Mouse (Mus musculus): ENCODE results near the gene Crisp1. TPM values are rescaled to one million over a fixed set of nuclear protein-coding genes. Genes with fewer than 3 reads are reported as not detected.

Crisp1 gene
- 0.05 TPM in 1 of 2 replicates, not detected in the other for polyA plus RNA-seq (2012; rRNA removed)

DNA sequence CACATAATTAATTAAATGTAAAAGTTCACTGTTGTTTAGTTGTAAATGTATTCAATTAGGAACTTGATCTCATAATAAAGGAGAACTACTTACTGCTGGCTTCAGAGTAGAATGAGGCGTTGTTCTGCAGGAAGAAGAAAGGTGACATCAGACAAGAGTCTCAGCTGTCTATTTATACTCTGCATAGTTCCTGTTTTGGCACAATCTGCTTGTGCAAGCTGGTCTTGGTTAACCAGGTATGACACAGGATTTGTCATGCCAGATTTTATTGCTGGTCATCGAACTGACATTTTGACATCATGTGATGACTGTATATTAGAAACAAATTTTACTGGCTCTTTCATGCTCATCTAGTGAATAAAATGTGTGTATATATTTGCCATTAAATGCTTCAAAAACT lies at the start of gene Crisp1:
TSS of gene Crisp1 (minus strand) at position 146 of the 400 bp plus-strand sequence.
- no peaks in the 10 kb centered on the region for H3K36me3 ChIP-seq (ENCODE audit: control insufficient read depth, insufficient read depth, low read length)
- DNase-seq = no peak

DNA sequence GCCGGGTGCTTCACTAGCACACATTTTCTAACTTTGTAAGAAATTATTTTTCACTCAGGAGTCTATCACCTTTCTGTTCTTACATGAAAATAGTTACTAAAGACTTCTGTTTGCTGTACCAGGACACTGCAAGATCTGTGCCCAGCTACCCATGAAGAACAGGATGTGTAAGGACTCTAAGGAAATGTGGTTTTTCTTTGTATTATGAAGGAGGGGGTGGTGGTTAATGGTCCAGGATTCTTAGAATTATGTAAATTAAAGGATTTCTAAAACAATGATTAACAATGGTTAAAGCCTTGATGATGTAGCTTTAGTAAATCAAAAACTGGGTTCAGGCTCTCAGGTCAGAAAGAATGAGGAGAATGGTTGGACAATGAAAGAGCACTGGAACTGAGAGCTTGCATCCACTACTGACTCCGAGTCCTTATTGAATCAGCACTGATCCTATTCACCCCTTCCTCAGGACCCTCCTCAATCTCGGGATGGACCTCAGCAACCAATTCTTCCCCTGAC lies 23.5 kb upstream of the Crisp1 start:
- no peaks in the 10 kb centered on the region for H3K27me3 ChIP-seq (replicated peaks; ENCODE audit: control insufficient read depth, insufficient read depth, low read length)
- DNase-seq = peak; percentile 64
- H3K4me1 ChIP-seq (ENCODE audit: control insufficient read depth, insufficient read depth, low read length) = no peaks in the 10 kb centered on the region; the same call in 1 of the 2 replicates
- TF ChIP-seq POLR2A (IDR thresholded peaks at IDR 0.05; ENCODE audit: low read depth, low read length) = no peak
- no peak for TF ChIP-seq CTCF (conservative IDR thresholded peaks at IDR 0.05; ENCODE audit: insufficient read depth, insufficient read length, low read depth, low read length)
- H3K27ac ChIP-seq (ENCODE audit: insufficient read depth, low read depth, low read length) = no peak overlapping the region
- H3K36me3 ChIP-seq (ENCODE audit: control insufficient read depth, insufficient read depth, low read length) = no peaks in the 10 kb centered on the region
- 35% methylated on average over 3 of the region's 3 CpGs for WGBS
- H3K4me3 ChIP-seq (ENCODE audit: insufficient read depth, low read depth, low read length) = no peak overlapping the region

More for the DNA sequence above, at the start of gene Crisp1:
- Histone ChIP-seq H3K27ac (ENCODE audit: insufficient read depth, low read depth, low read length) (no peak within 1 kb of the TSS), H3K4me1 (ENCODE audit: control insufficient read depth, insufficient read depth, low read length) (no peaks in the 10 kb centered on the region), H3K4me3 (ENCODE audit: insufficient read depth, low read depth, low read length) (no peak within 1 kb of the TSS), H3K27me3 (replicated peaks; ENCODE audit: control insufficient read depth, insufficient read depth, low read length) (no peaks in the 10 kb centered on the region)
- WGBS = 69% methylated on average over 2 of the region's 2 CpGs
- TF ChIP-seq CTCF (conservative IDR thresholded peaks at IDR 0.05; ENCODE audit: insufficient read depth, insufficient read length, low read depth, low read length) (no peak), POLR2A (IDR thresholded peaks at IDR 0.05; ENCODE audit: low read depth, low read length) (no peak)

DNA sequence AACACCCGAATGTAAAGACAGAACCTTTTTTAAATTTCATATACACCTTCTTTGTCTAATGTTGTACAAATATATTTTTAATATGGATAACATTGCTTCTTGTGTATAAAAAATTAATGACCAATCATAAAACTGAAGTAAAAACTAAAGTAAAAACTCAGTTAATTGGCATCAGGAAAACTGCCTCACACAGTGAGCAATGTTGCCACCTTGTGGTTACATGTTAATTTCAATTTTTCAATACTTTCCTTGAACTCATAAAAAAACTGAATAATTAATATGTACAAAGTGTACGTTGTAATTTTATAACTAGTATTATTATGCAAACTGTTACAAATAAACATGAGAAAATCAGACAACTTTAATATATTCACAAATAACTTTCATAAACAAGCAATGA lies 33.6 kb downstream of the Crisp1 start:
- no peak overlapping the region for H3K4me3 ChIP-seq (ENCODE audit: insufficient read depth, low read depth, low read length)
- no peak overlapping the region for H3K27ac ChIP-seq (ENCODE audit: insufficient read depth, low read depth, low read length)
- no peaks in the 10 kb centered on the region for H3K36me3 ChIP-seq (ENCODE audit: control insufficient read depth, insufficient read depth, low read length)
- H3K27me3 ChIP-seq (replicated peaks; ENCODE audit: control insufficient read depth, insufficient read depth, low read length) = no peaks in the 10 kb centered on the region
- WGBS = 68% methylated on average over 2 of the region's 2 CpGs
- TF ChIP-seq CTCF (conservative IDR thresholded peaks at IDR 0.05; ENCODE audit: insufficient read depth, insufficient read length, low read depth, low read length) (no peak), POLR2A (IDR thresholded peaks at IDR 0.05; ENCODE audit: low read depth, low read length) (no peak)
- no peaks in the 10 kb centered on the region for H3K4me1 ChIP-seq (ENCODE audit: control insufficient read depth, insufficient read depth, low read length)
- no peak for DNase-seq

DNA sequence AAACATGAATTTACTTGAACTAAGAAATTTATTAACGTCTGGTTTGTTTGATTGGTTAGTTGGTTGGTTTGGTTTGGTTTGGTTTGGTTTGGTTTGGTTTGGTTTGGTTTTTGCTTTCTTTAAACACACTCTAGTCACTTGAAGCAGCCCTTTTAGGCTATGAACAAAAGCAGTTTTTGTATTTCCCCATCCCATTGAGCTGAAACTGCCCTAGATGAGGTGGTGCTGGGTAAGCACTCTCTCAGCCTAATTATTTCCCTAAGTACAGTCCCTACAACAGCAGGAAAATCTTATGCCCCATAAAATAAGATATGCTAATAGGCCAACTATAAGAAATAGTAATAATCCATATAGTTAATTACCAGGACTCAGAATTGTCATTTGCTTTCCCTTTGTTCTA lies 43.5 kb downstream of the Crisp1 start:
- no peak for DNase-seq
- TF ChIP-seq CTCF (conservative IDR thresholded peaks at IDR 0.05; ENCODE audit: insufficient read depth, insufficient read length, low read depth, low read length) (no peak), POLR2A (IDR thresholded peaks at IDR 0.05; ENCODE audit: low read depth, low read length) (no peak)
- Histone ChIP-seq H3K27ac (ENCODE audit: insufficient read depth, low read depth, low read length) (no peak overlapping the region), H3K4me3 (ENCODE audit: insufficient read depth, low read depth, low read length) (no peak overlapping the region), H3K27me3 (replicated peaks; ENCODE audit: control insufficient read depth, insufficient read depth, low read length) (no peaks in the 10 kb centered on the region), H3K4me1 (ENCODE audit: control insufficient read depth, insufficient read depth, low read length) (no peaks in the 10 kb centered on the region), H3K36me3 (ENCODE audit: control insufficient read depth, insufficient read depth, low read length) (no peaks in the 10 kb centered on the region)
- 57% methylated on average over 1 of the region's 1 CpGs for WGBS

DNA sequence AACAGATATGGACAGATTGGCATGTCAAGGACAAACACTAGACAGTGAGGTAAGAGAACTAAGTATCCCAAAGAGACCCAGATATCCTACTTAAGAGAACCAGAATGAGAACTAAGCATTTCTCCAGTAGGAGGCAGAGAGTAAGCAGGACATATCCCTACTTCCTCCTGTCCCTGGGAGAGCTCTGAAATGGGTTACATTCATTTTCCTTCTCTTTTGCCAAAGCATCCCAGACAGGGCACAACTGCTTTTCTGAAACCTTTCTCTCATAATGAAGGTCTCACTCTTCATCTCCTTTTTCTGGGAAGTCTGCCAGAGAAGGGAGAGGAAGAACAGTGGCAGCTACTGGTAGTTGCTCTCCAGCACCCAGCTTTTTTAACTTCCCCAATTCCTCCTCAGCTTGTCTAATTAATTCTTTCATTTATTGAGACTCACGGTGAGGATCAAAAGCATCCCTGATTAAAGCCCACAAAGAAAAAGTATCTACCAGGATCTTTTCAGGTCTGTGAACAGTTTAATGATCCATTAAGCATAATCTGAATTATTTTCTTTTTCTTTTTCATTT lies 44.0 kb downstream of the Crisp1 start:
- H3K27ac ChIP-seq (ENCODE audit: insufficient read depth, low read depth, low read length) = no peak overlapping the region
- DNase-seq = no peak
- TF ChIP-seq CTCF (conservative IDR thresholded peaks at IDR 0.05; ENCODE audit: insufficient read depth, insufficient read length, low read depth, low read length) = no peak
- H3K36me3 ChIP-seq (ENCODE audit: control insufficient read depth, insufficient read depth, low read length) = no peaks in the 10 kb centered on the region
- no peaks in the 10 kb centered on the region for H3K27me3 ChIP-seq (replicated peaks; ENCODE audit: control insufficient read depth, insufficient read depth, low read length)
- 39% methylated on average over 1 of the region's 1 CpGs for WGBS
- no peak overlapping the region for H3K4me3 ChIP-seq (ENCODE audit: insufficient read depth, low read depth, low read length)
- H3K4me1 ChIP-seq (ENCODE audit: control insufficient read depth, insufficient read depth, low read length) = no peaks in the 10 kb centered on the region

DNA sequence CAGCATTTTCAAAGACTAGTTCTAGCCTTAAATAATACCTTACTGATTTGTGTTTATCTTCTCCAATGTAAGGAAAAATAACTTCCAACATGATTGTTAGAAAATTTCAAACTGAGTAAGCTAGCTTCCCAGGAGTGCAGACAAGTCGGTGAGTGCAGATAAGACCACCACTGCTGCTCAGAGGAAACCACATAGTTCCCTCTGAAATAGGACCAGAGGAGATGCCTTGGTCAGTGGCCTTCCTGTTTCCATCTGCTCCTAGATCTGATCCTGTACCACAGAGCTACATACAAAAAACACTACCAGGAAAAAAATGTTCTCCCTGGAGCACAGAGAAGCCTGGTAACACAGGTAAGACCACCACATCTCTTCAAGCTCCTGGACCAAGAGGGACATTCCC lies 66.5 kb downstream of the Crisp1 start:
- TF ChIP-seq POLR2A (IDR thresholded peaks at IDR 0.05; ENCODE audit: low read depth, low read length) (no peak), CTCF (conservative IDR thresholded peaks at IDR 0.05; ENCODE audit: insufficient read depth, insufficient read length, low read depth, low read length) (no peak)
- WGBS = 76% methylated on average over 1 of the region's 1 CpGs
- Histone ChIP-seq H3K4me1 (ENCODE audit: control insufficient read depth, insufficient read depth, low read length) (no peaks in the 10 kb centered on the region), H3K36me3 (ENCODE audit: control insufficient read depth, insufficient read depth, low read length) (no peaks in the 10 kb centered on the region), H3K27me3 (replicated peaks; ENCODE audit: control insufficient read depth, insufficient read depth, low read length) (no peaks in the 10 kb centered on the region), H3K27ac (ENCODE audit: insufficient read depth, low read depth, low read length) (no peak overlapping the region), H3K4me3 (ENCODE audit: insufficient read depth, low read depth, low read length) (no peak overlapping the region)
- DNase-seq = no peak

Other genes with a start within 250 kb of the Crisp1 start
- not detected in 2 replicates for gene AC192777.2, start 223.8 kb downstream of the Crisp1 start, polyA plus RNA-seq (2012; rRNA removed)
- 0.08 TPM in 2 replicates for gene Pgk2, start 110.6 kb downstream of the Crisp1 start, polyA plus RNA-seq (2012; rRNA removed)
- gene Crisp3, start 76.9 kb downstream of the Crisp1 start, polyA plus RNA-seq (2012; rRNA removed) = 0.08 TPM in 1 of 2 replicates, not detected in the other
- gene Esp8, start 200.8 kb upstream of the Crisp1 start, polyA plus RNA-seq (2012; rRNA removed) = not detected in 2 replicates
- gene Esp6, start 242.3 kb upstream of the Crisp1 start, polyA plus RNA-seq (2012; rRNA removed) = not detected in 2 replicates